Mouse (Mus musculus): ENCODE data around the gene Eno1.

GRCm38 (mm10) chr4:150237636-150238361 lies 1.3 kb downstream of the Eno1 start:
- TF ChIP-seq CTCF (IDR thresholded peaks at IDR 0.05; ENCODE audit: borderline replicate concordance, extremely low read depth, insufficient read depth, insufficient read length) (no peak), POLR2A (IDR thresholded peaks at IDR 0.05; ENCODE audit: borderline replicate concordance, extremely low read depth, insufficient read depth, insufficient read length, poor library complexity, severe bottlenecking) (no peak)
